Mouse (Mus musculus) lung, adult 2 months (tissue): ENCODE results near the gene Capn3.

Source experiments
- CTCF ChIP-seq: fragments of 200-500 bp; IDR thresholded peaks from 2 replicates; pipeline ENCODE4 v1.5.1; 2011; ENCODE audit warnings: mild to moderate bottlenecking, low read length, control low read depth; ENCODE audit not compliant: insufficient read depth
- POLR2A ChIP-seq: fragments of 200-500 bp; IDR thresholded peaks from 2 replicates; pipeline ENCODE4 v1.6.1; 2011; ENCODE audit warnings: low read depth, mild to moderate bottlenecking, control low read depth, low read length, borderline replicate concordance; ENCODE audit errors: extremely low read depth

DNA sequence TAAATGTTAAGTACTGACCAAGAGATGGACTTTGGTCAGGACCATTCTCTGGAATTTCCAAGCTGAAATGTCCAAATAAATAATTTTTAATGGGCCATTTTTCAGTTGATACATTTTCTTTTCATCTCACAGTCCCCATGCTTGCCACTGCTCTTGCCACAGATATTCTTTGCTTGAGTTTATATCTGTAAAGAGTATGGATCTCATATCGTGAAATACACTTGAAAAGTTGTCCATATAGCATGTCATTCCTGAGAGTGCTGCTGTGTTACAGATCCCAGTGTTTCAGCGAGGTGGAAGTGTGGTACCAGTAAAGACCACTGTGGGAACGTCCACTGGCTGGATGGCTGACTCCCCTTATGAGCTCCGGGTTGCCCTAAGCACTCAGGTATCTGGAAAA, at the start of gene Capn3:
- TF ChIP-seq POLR2A (no peak), CTCF (no peak)
